Mouse (Mus musculus) embryonic fibroblast, embryonic 13.5 days (primary cell): ENCODE data around the gene Pgap3. TPM values are rescaled to one million over a fixed set of nuclear protein-coding genes. Genes with fewer than 3 reads are reported as not detected.

Source experiments
- H3K27ac ChIP-seq: 2 replicates; pipeline ENCODE4 v1.5.1; 2012; ENCODE audit warnings: low read length, control low read depth, inconsistent platforms; ENCODE audit not compliant: insufficient read depth
- H3K4me1 ChIP-seq: 2 replicates; pipeline ENCODE4 v1.6.1; 2011; ENCODE audit warnings: low read length; ENCODE audit not compliant: control insufficient read depth, insufficient read depth
- H3K4me3 ChIP-seq: 2 replicates; pipeline ENCODE4 v1.5.1; 2011; ENCODE audit warnings: mild to moderate bottlenecking, control low read depth, low read length; ENCODE audit not compliant: insufficient read depth
- CTCF ChIP-seq: IDR thresholded peaks from 2 replicates; pipeline ENCODE4 v1.5.1; 2011; ENCODE audit warnings: mild to moderate bottlenecking, control low read depth, low read length, moderate library complexity, borderline replicate concordance; ENCODE audit not compliant: insufficient read depth
- POLR2A ChIP-seq: IDR thresholded peaks from 2 replicates; pipeline ENCODE4 v1.6.1; 2011; ENCODE audit warnings: low read depth, mild to moderate bottlenecking, control low read depth, low read length, moderate library complexity
- polyA plus RNA-seq: library from polyadenylated mRNA; stranded (reverse); fragments of >200 nt; gene quantifications from 2 replicates; pipeline ENCODE4 v1.2.4, GENCODE M21; 2011; ENCODE audit warnings: low read depth; ENCODE audit not compliant: missing spikeins, insufficient read length

The Pgap3 gene
- polyA plus RNA-seq, 1 experiment, result 4.1 TPM

GRCm38 (mm10) chr11:98358161-98359083, 41.9 kb downstream of the Pgap3 start, which contains the start of gene Stard3:
Gene Stard3 (plus strand): TSS chr11:98358368.
- H3K27ac ChIP-seq, result peak within 1 kb of the TSS; percentile 27
- TF ChIP-seq CTCF (no peak), POLR2A (peak; percentile 94)
- H3K4me3 ChIP-seq, result peak within 1 kb of the TSS; percentile 70
- H3K4me1 ChIP-seq, result 0 out of 2 replicates have a peak, but pooled peaks cover 4% of the 10 kb centered on the region

DNA sequence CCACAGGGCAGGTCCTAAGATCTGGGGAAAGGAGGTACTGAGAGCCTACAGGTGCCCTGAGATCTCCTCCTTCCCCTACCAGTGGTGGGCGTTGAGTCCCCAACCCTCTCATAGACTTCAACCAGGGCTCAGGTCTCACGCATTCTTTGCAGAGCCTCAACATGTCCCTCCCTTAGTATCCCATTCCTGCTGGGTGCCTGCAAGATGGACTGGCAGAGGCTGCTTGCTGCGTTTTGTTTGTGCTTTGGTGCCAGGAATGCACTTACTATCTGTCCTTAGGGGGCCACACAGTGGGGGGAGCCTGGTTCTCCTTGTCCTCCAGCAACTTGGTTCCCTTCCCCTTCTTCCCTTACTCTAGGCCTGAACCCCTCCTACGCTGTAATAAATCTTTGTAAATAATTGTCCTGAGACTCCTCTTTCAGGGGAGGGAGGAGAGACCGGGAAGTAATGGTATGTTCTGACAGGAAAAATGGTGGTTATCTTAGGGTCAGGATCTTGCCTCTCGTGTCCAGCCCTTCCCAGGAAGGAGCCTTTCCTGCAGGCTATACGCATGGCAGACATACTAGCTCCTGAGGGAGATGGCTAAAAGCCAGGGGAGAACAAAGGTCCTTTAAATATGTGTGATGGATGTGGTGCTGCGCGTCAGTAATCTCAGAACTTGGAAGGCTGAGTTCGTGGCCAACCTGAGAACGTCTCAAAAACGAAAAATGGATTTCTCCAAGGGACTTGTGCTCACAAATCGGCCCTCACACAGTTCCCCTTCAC, 42.7 kb downstream of the Pgap3 start:
- H3K4me1 ChIP-seq, result 0 out of 2 replicates have a peak, but pooled peaks cover 4% of the 10 kb centered on the region
- TF ChIP-seq CTCF, result no peak
- TF ChIP-seq POLR2A, result no peak
- H3K27ac ChIP-seq, result peak overlapping the region; percentile 27; the same call in 1 of the 2 replicates
- H3K4me3 ChIP-seq, result peak overlapping the region; percentile 39

DNA sequence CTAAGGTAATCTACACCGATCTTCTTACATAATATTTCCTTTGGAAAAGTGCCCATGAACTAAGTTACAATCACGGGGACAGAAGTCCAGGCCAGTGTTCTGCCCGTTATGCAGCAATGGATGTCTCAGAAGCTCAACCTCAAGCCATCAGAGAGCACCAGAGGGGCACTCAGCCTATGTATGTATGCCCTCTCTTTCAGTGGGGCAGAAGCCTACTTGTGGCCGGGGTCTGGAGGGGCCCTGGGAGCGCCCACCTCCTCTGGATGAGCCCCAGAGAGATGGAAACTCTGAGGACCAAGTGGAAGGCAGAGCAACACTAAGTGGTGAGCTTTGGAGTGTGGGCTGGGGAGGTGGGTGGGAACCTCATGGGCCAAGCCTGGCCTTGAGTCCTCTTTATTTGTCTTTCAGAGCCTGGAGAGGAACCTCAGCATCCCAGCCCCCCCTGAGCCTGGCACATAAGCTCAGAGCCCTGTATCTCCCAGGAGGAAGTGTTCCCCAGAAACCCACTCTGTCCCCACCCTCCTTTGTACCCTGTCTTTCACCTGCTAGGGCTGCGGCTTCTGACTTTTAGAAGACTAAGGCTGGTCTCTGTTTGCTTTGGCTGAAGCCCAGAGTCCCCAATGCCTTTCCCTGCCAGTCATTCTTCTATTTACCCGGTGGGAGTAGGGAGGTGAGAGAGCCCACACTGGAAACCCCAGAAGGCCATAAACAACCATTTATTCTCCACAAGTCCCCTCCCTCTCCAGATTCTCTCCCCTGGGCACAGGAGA, 43.5 kb downstream of the Pgap3 start:
- H3K4me3 ChIP-seq, result no peak overlapping the region
- no peak overlapping the region for H3K27ac ChIP-seq
- H3K4me1 ChIP-seq, result 0 out of 2 replicates have a peak, but pooled peaks cover 4% of the 10 kb centered on the region
- TF ChIP-seq CTCF (no peak), POLR2A (no peak)

DNA sequence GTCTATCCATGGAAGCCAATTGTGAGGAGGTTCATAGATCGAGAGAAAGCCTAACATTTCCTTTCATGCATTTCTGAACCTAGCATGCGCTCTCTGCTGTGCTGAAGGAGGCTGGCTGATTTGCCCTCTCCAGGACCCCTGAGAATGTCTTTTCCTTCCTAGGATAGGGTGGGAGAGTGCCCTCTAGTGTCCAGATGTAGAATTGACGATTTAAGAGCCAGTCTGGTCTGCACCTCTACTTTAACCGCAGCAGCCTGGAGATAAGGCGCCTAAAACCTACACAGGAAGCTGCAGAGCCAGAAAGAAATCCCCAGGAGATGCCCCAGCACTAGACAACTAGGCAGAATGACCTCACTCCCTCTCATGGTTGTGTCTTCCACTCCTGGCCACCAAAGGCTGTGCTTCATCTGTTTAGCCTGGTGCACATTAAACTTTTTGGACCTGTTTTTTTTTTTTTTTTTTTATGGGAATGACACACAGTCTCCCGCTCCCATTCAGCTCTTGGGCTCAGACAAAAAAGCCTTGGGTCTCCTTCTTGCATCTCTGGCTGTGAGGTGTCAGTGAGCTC, 44.5 kb downstream of the Pgap3 start:
- TF ChIP-seq POLR2A (no peak), CTCF (peak; percentile 19; the same call in 1 of the 2 replicates)
- Histone ChIP-seq H3K27ac (no peak overlapping the region), H3K4me1 (0 out of 2 replicates have a peak, but pooled peaks cover 4% of the 10 kb centered on the region), H3K4me3 (no peak overlapping the region)

DNA sequence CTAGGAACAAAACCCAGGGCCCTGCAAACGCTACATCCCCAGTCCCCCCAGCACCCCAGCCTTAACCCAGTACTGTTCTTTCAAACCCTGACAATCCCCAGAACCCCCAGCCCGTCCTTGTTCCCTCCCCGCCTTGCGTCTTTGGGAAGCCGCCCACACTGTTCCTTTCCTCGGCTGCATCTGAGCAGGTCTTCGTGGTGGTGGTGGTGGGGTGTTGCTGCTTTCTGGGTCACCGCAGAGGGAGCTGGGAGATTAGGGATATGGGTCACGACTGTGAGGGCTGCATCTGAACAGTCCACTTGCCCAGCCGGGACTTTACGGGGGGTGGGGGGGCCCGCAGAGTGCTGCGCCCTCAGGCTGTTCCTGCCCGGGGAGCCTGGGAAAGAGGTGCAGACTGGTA, 45.8 kb downstream of the Pgap3 start:
- no peak overlapping the region for H3K4me3 ChIP-seq
- TF ChIP-seq CTCF, result no peak
- TF ChIP-seq POLR2A, result no peak
- no peak overlapping the region for H3K27ac ChIP-seq

GRCm38 (mm10) chr11:98353651-98354211, 46.6 kb downstream of the Pgap3 start:
- Histone ChIP-seq H3K27ac (no peak overlapping the region), H3K4me3 (no peak overlapping the region), H3K4me1 (no peaks in the 10 kb centered on the region)
- TF ChIP-seq POLR2A, result no peak
- no peak for TF ChIP-seq CTCF

More for the DNA sequence above, 45.8 kb downstream of the Pgap3 start:
- 0 out of 2 replicates have a peak, but pooled peaks cover 3% of the 10 kb centered on the region for H3K4me1 ChIP-seq

GRCm38 (mm10) chr11:98352272-98352990, 47.9 kb downstream of the Pgap3 start:
- Histone ChIP-seq H3K4me3 (no peak overlapping the region), H3K27ac (no peak overlapping the region), H3K4me1 (peaks cover 2% of the 10 kb centered on the region; the same call in 1 of the 2 replicates)
- TF ChIP-seq POLR2A, result no peak
- no peak for TF ChIP-seq CTCF

GRCm38 (mm10) chr11:98349308-98349707, 51.0 kb downstream of the Pgap3 start:
- peaks cover 2% of the 10 kb centered on the region; the same call in 1 of the 2 replicates for H3K4me1 ChIP-seq
- TF ChIP-seq CTCF, result no peak
- TF ChIP-seq POLR2A, result no peak
- H3K4me3 ChIP-seq, result no peak overlapping the region
- H3K27ac ChIP-seq, result no peak overlapping the region
